Mouse (Mus musculus) ES-E14 (cell line): ENCODE results near the gene Senp1.

Experiments used
- HCFC1 ChIP-seq: IDR thresholded peaks from 2 replicates; pipeline ENCODE4 v1.6.1; 2012; ENCODE audit warnings: low read length, inconsistent platforms, borderline replicate concordance; ENCODE audit not compliant: insufficient read depth
- ZC3H11A ChIP-seq: IDR thresholded peaks from 2 replicates; pipeline ENCODE4 v1.6.1; 2012; ENCODE audit warnings: low read depth, mild to moderate bottlenecking, inconsistent platforms, low read length, borderline replicate concordance

DNA sequence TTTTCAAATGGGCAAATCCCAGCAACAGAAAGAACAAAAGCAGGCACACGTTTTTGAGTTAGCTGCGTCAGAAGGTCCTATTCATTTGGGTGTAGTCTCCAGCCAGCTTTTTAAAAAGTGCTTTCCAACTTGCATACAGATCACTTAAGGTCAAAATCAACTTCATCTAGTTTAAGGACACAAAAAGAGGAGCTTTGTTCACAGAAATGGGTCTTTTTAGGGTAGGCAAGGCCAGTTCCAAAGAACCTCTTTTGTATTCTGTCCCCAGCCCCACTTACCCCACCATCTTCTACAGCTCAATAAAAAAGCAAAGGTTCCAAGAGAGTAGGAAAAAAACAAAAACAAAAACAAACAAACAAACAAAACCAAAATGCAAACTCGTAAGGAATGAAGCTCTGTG, 41.1 kb upstream of the Senp1 start:
- TF ChIP-seq HCFC1 (no peak), ZC3H11A (no peak)
